Mouse (Mus musculus) stomach, embryonic 14.5 days (tissue): ENCODE data around the gene Ttc21a. TPM values are rescaled to one million over a fixed set of nuclear protein-coding genes. Genes with fewer than 3 reads are reported as not detected.

Source experiments
- ATAC-seq: fragments of 200-750 bp; cut with Nextera tagmentation; 2 replicates; pipeline ENCODE4 v1.8.0; 2017; ENCODE audit warnings: low read depth, moderate TSS enrichment; ENCODE audit not compliant: insufficient number of reproducible peaks, insufficient read depth, low FRiP score
- H3K27ac ChIP-seq: fragments of 300-500 bp; sonication (generic); 2 replicates; pipeline ENCODE4 v1.5.1; 2014; ENCODE audit warnings: mild to moderate bottlenecking, low read length, moderate library complexity, mixed read lengths
- H3K27me3 ChIP-seq: fragments of 300-500 bp; sonication (generic); 2 replicates; pipeline ENCODE4 v1.6.1; 2014; ENCODE audit warnings: low read length, control low read depth, mixed read lengths; ENCODE audit not compliant: control insufficient read depth, insufficient read depth
- H3K36me3 ChIP-seq: fragments of 300-500 bp; sonication (generic); 2 replicates; pipeline ENCODE4 v1.6.1; 2014; ENCODE audit warnings: mild to moderate bottlenecking, control low read depth, low read length, moderate library complexity, mixed read lengths; ENCODE audit not compliant: control insufficient read depth, insufficient read depth
- H3K4me1 ChIP-seq: fragments of 300-500 bp; sonication (generic); 2 replicates; pipeline ENCODE4 v1.6.1; 2014; ENCODE audit warnings: low read length, control low read depth, mixed read lengths; ENCODE audit not compliant: control insufficient read depth, insufficient read depth
- H3K4me2 ChIP-seq: fragments of 300-500 bp; sonication (generic); replicated peaks from 2 replicates; pipeline ENCODE4 v1.6.1; 2014; ENCODE audit warnings: low read depth, low read length, control low read depth
- H3K4me3 ChIP-seq: fragments of 300-500 bp; sonication (generic); 2 replicates; pipeline ENCODE4 v1.5.1; 2014; ENCODE audit warnings: low read depth, low read length, control low read depth
- H3K9ac ChIP-seq: fragments of 300-500 bp; sonication (generic); replicated peaks from 2 replicates; pipeline ENCODE4 v1.6.1; 2014; ENCODE audit warnings: low read depth, mild to moderate bottlenecking, control low read depth, low read length, moderate library complexity, mixed read lengths
- H3K9me3 ChIP-seq: fragments of 300-500 bp; sonication (generic); 2 replicates; pipeline ENCODE4 v1.6.1; 2016; ENCODE audit warnings: low read depth, low read length, control low read depth; ENCODE audit not compliant: control insufficient read depth
- WGBS: fragments of 180-500 bp; shearing (Covaris S2); extraction: QIAGEN DNeasy Blood & Tissue Kit; methylation state at CpG from one replicate; pipeline ENCODE4 v1.1.7; 2014; 5-methylcytosine and 5-hydroxymethylcytosine counted together
- polyA plus RNA-seq: library from polyadenylated mRNA; unstranded; fragments of >200 nt; fragmentation: Nextera tagmentation; extraction: Ambion mirVana; gene quantifications from 2 replicates; pipeline ENCODE4 v1.2.1, GENCODE M21; 2014

The Ttc21a gene
- polyA plus RNA-seq: 0.09 TPM in 1 of 2 replicates, not detected in the other

- Histone ChIP-seq H3K4me2 (peak within 1 kb of the TSS; percentile 57), H3K9me3 (no peaks in the 10 kb centered on the region), H3K27me3 (no peaks in the 10 kb centered on the region), H3K27ac (peak within 1 kb of the TSS; percentile 64; the same call in 1 of the 2 replicates), H3K9ac (peak within 1 kb of the TSS; percentile 76), H3K4me1 (peaks cover 8% of the 10 kb centered on the region), H3K4me3 (peak within 1 kb of the TSS; percentile 73), H3K36me3 (no peaks in the 10 kb centered on the region)
- 1% methylated on average over 40 of the region's 40 CpGs for WGBS
- ATAC-seq: peak; percentile 94
Measured at GRCm38 (mm10) chr9:119937005-119937773, at the start of gene Ttc21a, which contains the start of gene Gorasp1. TSS of gene Ttc21a (plus strand) at chr9:119937606. TSS of gene Gorasp1 (minus strand) at chr9:119937565.

GRCm38 (mm10) chr9:119888843-119889246 lies 48.6 kb upstream of the Ttc21a start:
- H3K27ac ChIP-seq: no peak overlapping the region
- H3K4me2 ChIP-seq: no peak overlapping the region
- H3K4me1 ChIP-seq: no peaks in the 10 kb centered on the region
- no peaks in the 10 kb centered on the region for H3K9me3 ChIP-seq
- no peaks in the 10 kb centered on the region for H3K36me3 ChIP-seq
- no peak overlapping the region for H3K4me3 ChIP-seq
- no peak for ATAC-seq
- WGBS: 56% methylated on average over 2 of the region's 2 CpGs
- no peaks in the 10 kb centered on the region for H3K27me3 ChIP-seq
- no peak overlapping the region for H3K9ac ChIP-seq

GRCm38 (mm10) chr9:119889446-119889845 lies 48.0 kb upstream of the Ttc21a start:
- H3K9me3 ChIP-seq: no peaks in the 10 kb centered on the region
- no peak overlapping the region for H3K27ac ChIP-seq
- H3K36me3 ChIP-seq: no peaks in the 10 kb centered on the region
- no peak overlapping the region for H3K4me3 ChIP-seq
- ATAC-seq: no peak
- H3K27me3 ChIP-seq: no peaks in the 10 kb centered on the region
- 85% methylated on average over 9 of the region's 9 CpGs for WGBS
- H3K4me1 ChIP-seq: no peaks in the 10 kb centered on the region; the same call in 1 of the 2 replicates
- H3K4me2 ChIP-seq: no peak overlapping the region
- no peak overlapping the region for H3K9ac ChIP-seq

GRCm38 (mm10) chr9:119890692-119891091 lies 46.7 kb upstream of the Ttc21a start:
- no peak for ATAC-seq
- WGBS: 36% methylated on average over 2 of the region's 2 CpGs
- no peak overlapping the region for H3K27ac ChIP-seq
- no peaks in the 10 kb centered on the region for H3K27me3 ChIP-seq
- H3K36me3 ChIP-seq: no peaks in the 10 kb centered on the region
- peaks cover 4% of the 10 kb centered on the region for H3K4me1 ChIP-seq
- H3K4me3 ChIP-seq: no peak overlapping the region
- H3K4me2 ChIP-seq: no peak overlapping the region
- no peaks in the 10 kb centered on the region for H3K9me3 ChIP-seq
- H3K9ac ChIP-seq: no peak overlapping the region

- 85% methylated on average over 5 of the region's 5 CpGs for WGBS
Measured at GRCm38 (mm10) chr9:119893881-119894280, 43.5 kb upstream of the Ttc21a start.

GRCm38 (mm10) chr9:119894339-119895009 lies 42.9 kb upstream of the Ttc21a start, which contains the start of gene Wdr48:
TSS of gene Wdr48 (plus strand) at chr9:119894878.
- peak; percentile 99 for ATAC-seq
- peak within 1 kb of the TSS; percentile 86 for H3K4me3 ChIP-seq

More at GRCm38 (mm10) chr9:119893881-119894280, 43.5 kb upstream of the Ttc21a start:
- Histone ChIP-seq H3K27me3 (no peaks in the 10 kb centered on the region), H3K27ac (no peak overlapping the region), H3K36me3 (no peaks in the 10 kb centered on the region), H3K4me2 (peak overlapping the region; percentile 59), H3K9ac (no peak overlapping the region), H3K4me3 (no peak overlapping the region), H3K4me1 (peaks cover 9% of the 10 kb centered on the region), H3K9me3 (no peaks in the 10 kb centered on the region)
- no peak for ATAC-seq

GRCm38 (mm10) chr9:119895040-119895721 lies 42.2 kb upstream of the Ttc21a start:
- Histone ChIP-seq H3K36me3 (no peaks in the 10 kb centered on the region), H3K27ac (peak overlapping the region; percentile 3; the same call in 1 of the 2 replicates), H3K4me2 (peak overlapping the region; percentile 89), H3K9ac (peak overlapping the region; percentile 71), H3K27me3 (no peaks in the 10 kb centered on the region), H3K4me1 (peaks cover 9% of the 10 kb centered on the region), H3K9me3 (no peaks in the 10 kb centered on the region), H3K4me3 (peak overlapping the region; percentile 86)
- peak; percentile 79 for ATAC-seq
- WGBS: 1% methylated on average over 43 of the region's 71 CpGs

More at GRCm38 (mm10) chr9:119894339-119895009, 42.9 kb upstream of the Ttc21a start, which contains the start of gene Wdr48:
- peak within 1 kb of the TSS; percentile 73; the same call in 1 of the 2 replicates for H3K27ac ChIP-seq
- 3% methylated on average over 34 of the region's 34 CpGs for WGBS
- peak within 1 kb of the TSS; percentile 71 for H3K9ac ChIP-seq
- H3K9me3 ChIP-seq: no peaks in the 10 kb centered on the region
- no peaks in the 10 kb centered on the region for H3K27me3 ChIP-seq
- peak within 1 kb of the TSS; percentile 89 for H3K4me2 ChIP-seq
- H3K4me1 ChIP-seq: peaks cover 9% of the 10 kb centered on the region
- H3K36me3 ChIP-seq: no peaks in the 10 kb centered on the region

- Histone ChIP-seq H3K4me2 (no peak overlapping the region), H3K36me3 (peaks cover 19% of the 10 kb centered on the region), H3K27ac (no peak overlapping the region), H3K4me3 (no peak overlapping the region), H3K9me3 (no peaks in the 10 kb centered on the region), H3K4me1 (peaks cover 9% of the 10 kb centered on the region), H3K27me3 (no peaks in the 10 kb centered on the region), H3K9ac (no peak overlapping the region)
- WGBS: 91% methylated on average over 2 of the region's 2 CpGs
- ATAC-seq: no peak
Measured at GRCm38 (mm10) chr9:119899446-119899845, 38.0 kb upstream of the Ttc21a start.
